Mouse (Mus musculus): ENCODE results near the gene Egr4. TPM values are rescaled to one million over a fixed set of nuclear protein-coding genes. Genes with fewer than 3 reads are reported as not detected.

Gene Egr4
- polyA plus RNA-seq, 1 experiment: 0.10 TPM

- TF ChIP-seq CTCF (IDR thresholded peaks at IDR 0.05; ENCODE audit: borderline replicate concordance, extremely low read depth, insufficient read depth, insufficient read length) (no peak), POLR2A (IDR thresholded peaks at IDR 0.05; ENCODE audit: borderline replicate concordance, extremely low read depth, insufficient read depth, insufficient read length, poor library complexity, severe bottlenecking) (no peak)
- no peak for DNase-seq (ENCODE audit: low read depth)
These were observed 21.8 kb downstream of the Egr4 start for GRCm38 (mm10) chr6:85491606-85492005.

GRCm38 (mm10) chr6:85490252-85490651, 23.1 kb downstream of the Egr4 start:
- no peak for TF ChIP-seq CTCF (IDR thresholded peaks at IDR 0.05; ENCODE audit: borderline replicate concordance, extremely low read depth, insufficient read depth, insufficient read length)
- DNase-seq (ENCODE audit: low read depth): no peak

GRCm38 (mm10) chr6:85489717-85490116, 23.7 kb downstream of the Egr4 start:
- TF ChIP-seq CTCF (IDR thresholded peaks at IDR 0.05; ENCODE audit: borderline replicate concordance, extremely low read depth, insufficient read depth, insufficient read length) (no peak), POLR2A (IDR thresholded peaks at IDR 0.05; ENCODE audit: borderline replicate concordance, extremely low read depth, insufficient read depth, insufficient read length, poor library complexity, severe bottlenecking) (no peak)
- DNase-seq (ENCODE audit: low read depth): no peak

- no peak for TF ChIP-seq POLR2A (IDR thresholded peaks at IDR 0.05; ENCODE audit: borderline replicate concordance, extremely low read depth, insufficient read depth, insufficient read length, poor library complexity, severe bottlenecking)
- no peak for DNase-seq (ENCODE audit: low read depth)
These were observed 24.9 kb downstream of the Egr4 start for GRCm38 (mm10) chr6:85488510-85488909.

- DNase-seq (ENCODE audit: low read depth): no peak
These were observed 27.7 kb downstream of the Egr4 start for GRCm38 (mm10) chr6:85485738-85486137.

GRCm38 (mm10) chr6:85483843-85484721, 29.3 kb downstream of the Egr4 start:
- no peak for TF ChIP-seq CTCF (IDR thresholded peaks at IDR 0.05; ENCODE audit: borderline replicate concordance, extremely low read depth, insufficient read depth, insufficient read length)
- TF ChIP-seq POLR2A (IDR thresholded peaks at IDR 0.05; ENCODE audit: borderline replicate concordance, extremely low read depth, insufficient read depth, insufficient read length, poor library complexity, severe bottlenecking): no peak
- DNase-seq (ENCODE audit: low read depth): peak; percentile 45

More at GRCm38 (mm10) chr6:85485738-85486137, 27.7 kb downstream of the Egr4 start:
- TF ChIP-seq POLR2A (IDR thresholded peaks at IDR 0.05; ENCODE audit: borderline replicate concordance, extremely low read depth, insufficient read depth, insufficient read length, poor library complexity, severe bottlenecking) (no peak), CTCF (IDR thresholded peaks at IDR 0.05; ENCODE audit: borderline replicate concordance, extremely low read depth, insufficient read depth, insufficient read length) (no peak)

GRCm38 (mm10) chr6:85480685-85481084, 32.7 kb downstream of the Egr4 start:
- DNase-seq (ENCODE audit: low read depth): no peak
- TF ChIP-seq POLR2A (IDR thresholded peaks at IDR 0.05; ENCODE audit: borderline replicate concordance, extremely low read depth, insufficient read depth, insufficient read length, poor library complexity, severe bottlenecking) (no peak), CTCF (IDR thresholded peaks at IDR 0.05; ENCODE audit: borderline replicate concordance, extremely low read depth, insufficient read depth, insufficient read length) (no peak)

- DNase-seq (ENCODE audit: low read depth): no peak
- TF ChIP-seq CTCF (IDR thresholded peaks at IDR 0.05; ENCODE audit: borderline replicate concordance, extremely low read depth, insufficient read depth, insufficient read length) (no peak), POLR2A (IDR thresholded peaks at IDR 0.05; ENCODE audit: borderline replicate concordance, extremely low read depth, insufficient read depth, insufficient read length, poor library complexity, severe bottlenecking) (no peak)
These were observed 33.4 kb downstream of the Egr4 start for GRCm38 (mm10) chr6:85479979-85480378.

- TF ChIP-seq CTCF (IDR thresholded peaks at IDR 0.05; ENCODE audit: borderline replicate concordance, extremely low read depth, insufficient read depth, insufficient read length) (no peak), POLR2A (IDR thresholded peaks at IDR 0.05; ENCODE audit: borderline replicate concordance, extremely low read depth, insufficient read depth, insufficient read length, poor library complexity, severe bottlenecking) (no peak)
- no peak for DNase-seq (ENCODE audit: low read depth)
These were observed 35.0 kb downstream of the Egr4 start for GRCm38 (mm10) chr6:85478416-85478815.

- peak; percentile 33 for DNase-seq (ENCODE audit: low read depth)
- TF ChIP-seq POLR2A (IDR thresholded peaks at IDR 0.05; ENCODE audit: borderline replicate concordance, extremely low read depth, insufficient read depth, insufficient read length, poor library complexity, severe bottlenecking): no peak
- TF ChIP-seq CTCF (IDR thresholded peaks at IDR 0.05; ENCODE audit: borderline replicate concordance, extremely low read depth, insufficient read depth, insufficient read length): peak; percentile 55
These were observed 35.9 kb downstream of the Egr4 start for GRCm38 (mm10) chr6:85477366-85477917.

GRCm38 (mm10) chr6:85475581-85475980, 37.8 kb downstream of the Egr4 start:
- DNase-seq (ENCODE audit: low read depth): no peak
- no peak for TF ChIP-seq CTCF (IDR thresholded peaks at IDR 0.05; ENCODE audit: borderline replicate concordance, extremely low read depth, insufficient read depth, insufficient read length)
- TF ChIP-seq POLR2A (IDR thresholded peaks at IDR 0.05; ENCODE audit: borderline replicate concordance, extremely low read depth, insufficient read depth, insufficient read length, poor library complexity, severe bottlenecking): no peak

GRCm38 (mm10) chr6:85472542-85472941, 40.8 kb downstream of the Egr4 start:
- DNase-seq (ENCODE audit: low read depth): no peak
- no peak for TF ChIP-seq POLR2A (IDR thresholded peaks at IDR 0.05; ENCODE audit: borderline replicate concordance, extremely low read depth, insufficient read depth, insufficient read length, poor library complexity, severe bottlenecking)
- no peak for TF ChIP-seq CTCF (IDR thresholded peaks at IDR 0.05; ENCODE audit: borderline replicate concordance, extremely low read depth, insufficient read depth, insufficient read length)

Measured in brain, embryonic 14.5 days (tissue).